Mouse (Mus musculus): Measurements from ENCODE around the gene Slc22a13. TPM values are rescaled to one million over a fixed set of nuclear protein-coding genes. Genes with fewer than 3 reads are reported as not detected.
A peak's percentile ranks its signal among the peaks of the same experiment; 100 is the strongest.

The Slc22a13 gene
- polyA plus RNA-seq, 2 experiments = 0.06 TPM; not detected in 1

DNA sequence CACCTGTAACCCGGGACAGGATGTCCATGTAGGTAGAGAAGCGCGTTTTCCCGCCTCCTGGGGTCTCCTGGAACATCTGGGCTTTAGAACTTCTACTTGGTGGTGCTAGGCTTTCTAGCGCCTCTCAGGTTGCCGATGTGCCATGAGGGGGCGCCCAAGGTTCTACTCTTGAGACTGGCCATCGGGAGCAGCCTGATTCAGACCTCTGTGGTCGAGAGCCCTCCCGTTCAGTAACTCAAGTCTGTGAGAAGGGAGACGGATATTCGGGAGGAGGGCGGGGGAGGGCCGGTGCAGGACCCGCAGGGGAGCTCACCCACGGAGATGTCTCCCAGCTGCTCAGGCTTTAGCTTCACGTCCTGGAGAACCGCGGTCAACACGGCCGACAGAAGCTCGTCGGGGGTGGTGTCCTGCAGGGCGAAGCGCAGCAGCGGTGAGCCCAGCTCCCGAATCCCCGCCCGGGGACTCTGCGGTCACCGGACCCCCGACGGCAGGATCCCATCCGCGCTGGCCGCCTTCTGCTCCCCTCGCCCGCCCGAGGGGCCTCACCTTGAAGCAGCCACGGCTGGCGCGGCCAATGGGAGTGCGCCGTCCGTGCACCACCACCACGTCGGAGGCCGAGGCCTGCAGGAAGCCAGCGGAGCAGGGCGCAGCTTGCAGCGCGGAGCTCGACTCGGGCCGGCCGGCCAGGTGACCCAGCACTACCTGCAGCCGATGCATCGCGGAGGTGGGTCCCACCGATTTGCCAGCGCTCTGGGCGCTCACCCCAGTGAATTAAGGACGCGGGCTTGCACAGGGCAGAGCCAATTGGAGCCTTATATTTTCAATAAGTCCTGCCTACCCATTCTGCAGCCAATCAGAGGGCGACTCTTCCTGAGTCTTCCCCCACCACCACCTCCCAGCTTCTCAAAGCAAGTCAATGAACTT lies 52.4 kb downstream of the Slc22a13 start, which contains the start of gene Acaa1b:
Acaa1b (minus strand) TSS at position 816 of the 924 bp plus-strand sequence.
- 5% methylated on average over 59 of the region's 65 CpGs for WGBS
- Histone ChIP-seq H3K4me3 (replicated peaks; ENCODE audit: low read length) (peak within 1 kb of the TSS; percentile 45), H3K9ac (ENCODE audit: low read depth, low read length, severe bottlenecking) (peak within 1 kb of the TSS; percentile 38; the same call in 1 of the 2 replicates), H3K4me2 (replicated peaks; ENCODE audit: low read depth, low read length, severe bottlenecking) (peak within 1 kb of the TSS; percentile 58), H3K27ac (replicated peaks; ENCODE audit: low read depth, low read length) (no peak within 1 kb of the TSS), H3K27me3 (ENCODE audit: control insufficient read depth, insufficient read depth, low read length) (no peaks in the 10 kb centered on the region; the same call in 1 of the 2 replicates), H3K36me3 (ENCODE audit: control insufficient read depth, insufficient read depth, low read length) (no peaks in the 10 kb centered on the region), H3K4me1 (ENCODE audit: control insufficient read depth, insufficient read depth, low read length) (no peaks in the 10 kb centered on the region; the same call in 1 of the 2 replicates), H3K9me3 (ENCODE audit: control insufficient read depth, low read length) (no peaks in the 10 kb centered on the region)
- ATAC-seq (ENCODE audit: low FRiP score, low read depth) = peak; percentile 87
- DNase-seq (ENCODE audit: low spot score) = peak; percentile 81
- TF ChIP-seq POLR2A (IDR thresholded peaks at IDR 0.05; ENCODE audit: borderline replicate concordance, extremely low read depth, insufficient read depth, insufficient read length) = no peak

GRCm38 (mm10) chr9:119155826-119156225 lies 53.1 kb downstream of the Slc22a13 start:
- H3K36me3 ChIP-seq (ENCODE audit: control insufficient read depth, insufficient read depth, low read length) = no peaks in the 10 kb centered on the region
- H3K27me3 ChIP-seq (ENCODE audit: control insufficient read depth, insufficient read depth, low read length) = no peaks in the 10 kb centered on the region; the same call in 1 of the 2 replicates
- H3K4me2 ChIP-seq (replicated peaks; ENCODE audit: low read depth, low read length, severe bottlenecking) = 0 out of 2 replicates have a peak overlapping the region, but pooled peaks have one; percentile 58
- ATAC-seq (ENCODE audit: low FRiP score, low read depth) (no peak), DNase-seq (ENCODE audit: low spot score) (no peak)
- H3K27ac ChIP-seq (replicated peaks; ENCODE audit: low read depth, low read length) = no peak overlapping the region
- TF ChIP-seq POLR2A (IDR thresholded peaks at IDR 0.05; ENCODE audit: borderline replicate concordance, extremely low read depth, insufficient read depth, insufficient read length) = no peak
- H3K4me1 ChIP-seq (ENCODE audit: control insufficient read depth, insufficient read depth, low read length) = no peaks in the 10 kb centered on the region; the same call in 1 of the 2 replicates
- H3K9ac ChIP-seq (ENCODE audit: low read depth, low read length, severe bottlenecking) = no peak overlapping the region
- WGBS = 51% methylated on average over 7 of the region's 7 CpGs
- H3K4me3 ChIP-seq (replicated peaks; ENCODE audit: low read length) = no peak overlapping the region
- H3K9me3 ChIP-seq (ENCODE audit: control insufficient read depth, low read length) = no peaks in the 10 kb centered on the region

DNA sequence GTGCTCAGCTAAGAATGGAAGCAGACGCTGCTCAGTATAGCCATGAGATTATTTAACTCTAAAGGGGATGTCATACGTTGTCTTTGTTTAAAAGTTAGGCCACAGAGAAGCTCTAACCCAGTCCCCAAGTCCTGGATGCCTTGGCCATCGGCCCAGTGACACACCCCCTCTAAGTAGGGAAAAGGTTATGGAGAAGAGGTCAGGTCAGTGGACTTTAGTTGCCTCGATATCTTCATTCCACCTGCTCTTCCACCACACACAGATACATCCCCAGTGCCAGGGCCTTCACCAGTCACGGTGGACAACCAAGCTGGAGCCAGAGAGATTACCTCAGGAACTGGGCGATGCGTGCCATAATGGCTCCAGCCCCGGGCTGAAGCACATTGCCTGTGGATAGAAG lies 53.5 kb downstream of the Slc22a13 start:
- 74% methylated on average over 8 of the region's 8 CpGs for WGBS
- no peaks in the 10 kb centered on the region; the same call in 1 of the 2 replicates for H3K27me3 ChIP-seq (ENCODE audit: control insufficient read depth, insufficient read depth, low read length)
- no peaks in the 10 kb centered on the region for H3K36me3 ChIP-seq (ENCODE audit: control insufficient read depth, insufficient read depth, low read length)
- H3K4me3 ChIP-seq (replicated peaks; ENCODE audit: low read length) = no peak overlapping the region
- H3K9me3 ChIP-seq (ENCODE audit: control insufficient read depth, low read length) = no peaks in the 10 kb centered on the region
- DNase-seq (ENCODE audit: low spot score) (no peak), ATAC-seq (ENCODE audit: low FRiP score, low read depth) (no peak)
- no peak overlapping the region for H3K9ac ChIP-seq (ENCODE audit: low read depth, low read length, severe bottlenecking)
- no peak for TF ChIP-seq POLR2A (IDR thresholded peaks at IDR 0.05; ENCODE audit: borderline replicate concordance, extremely low read depth, insufficient read depth, insufficient read length)
- H3K4me2 ChIP-seq (replicated peaks; ENCODE audit: low read depth, low read length, severe bottlenecking) = no peak overlapping the region
- H3K27ac ChIP-seq (replicated peaks; ENCODE audit: low read depth, low read length) = no peak overlapping the region
- no peaks in the 10 kb centered on the region; the same call in 1 of the 2 replicates for H3K4me1 ChIP-seq (ENCODE audit: control insufficient read depth, insufficient read depth, low read length)

DNA sequence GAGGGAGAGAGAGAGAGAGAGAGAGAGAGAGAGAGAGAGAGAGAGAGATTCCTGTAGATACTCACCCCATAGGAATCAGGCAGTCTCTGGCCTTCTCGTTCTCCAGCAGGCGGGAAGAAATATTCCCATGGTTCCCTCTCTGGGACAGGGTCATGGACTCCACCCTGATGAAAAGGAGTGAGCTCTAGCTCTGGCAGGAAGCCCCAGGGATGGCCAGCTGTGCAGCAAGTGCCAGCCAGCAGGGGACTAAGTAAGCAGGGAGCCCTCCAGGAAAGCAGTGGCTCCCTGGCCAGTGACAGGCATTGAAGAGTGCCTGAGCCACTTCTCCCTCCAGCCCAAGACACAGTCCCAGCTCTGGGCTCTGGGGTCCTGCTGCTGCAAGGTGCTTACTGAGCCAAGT lies 57.1 kb downstream of the Slc22a13 start:
- DNase-seq (ENCODE audit: low spot score) (no peak), ATAC-seq (ENCODE audit: low FRiP score, low read depth) (no peak)
- WGBS = 62% methylated on average over 2 of the region's 2 CpGs
- Histone ChIP-seq H3K9ac (ENCODE audit: low read depth, low read length, severe bottlenecking) (no peak overlapping the region), H3K36me3 (ENCODE audit: control insufficient read depth, insufficient read depth, low read length) (no peaks in the 10 kb centered on the region), H3K4me3 (replicated peaks; ENCODE audit: low read length) (no peak overlapping the region), H3K27ac (replicated peaks; ENCODE audit: low read depth, low read length) (no peak overlapping the region), H3K9me3 (ENCODE audit: control insufficient read depth, low read length) (no peaks in the 10 kb centered on the region), H3K4me2 (replicated peaks; ENCODE audit: low read depth, low read length, severe bottlenecking) (no peak overlapping the region), H3K27me3 (ENCODE audit: control insufficient read depth, insufficient read depth, low read length) (no peaks in the 10 kb centered on the region; the same call in 1 of the 2 replicates), H3K4me1 (ENCODE audit: control insufficient read depth, insufficient read depth, low read length) (no peaks in the 10 kb centered on the region; the same call in 1 of the 2 replicates)
- TF ChIP-seq POLR2A (IDR thresholded peaks at IDR 0.05; ENCODE audit: borderline replicate concordance, extremely low read depth, insufficient read depth, insufficient read length) = no peak

GRCm38 (mm10) chr9:119149601-119150000 lies 59.3 kb downstream of the Slc22a13 start:
- Histone ChIP-seq H3K9me3 (ENCODE audit: control insufficient read depth, low read length) (no peaks in the 10 kb centered on the region), H3K4me3 (replicated peaks; ENCODE audit: low read length) (no peak overlapping the region), H3K4me1 (ENCODE audit: control insufficient read depth, insufficient read depth, low read length) (no peaks in the 10 kb centered on the region), H3K27ac (replicated peaks; ENCODE audit: low read depth, low read length) (no peak overlapping the region), H3K9ac (ENCODE audit: low read depth, low read length, severe bottlenecking) (no peak overlapping the region), H3K27me3 (ENCODE audit: control insufficient read depth, insufficient read depth, low read length) (no peaks in the 10 kb centered on the region), H3K4me2 (replicated peaks; ENCODE audit: low read depth, low read length, severe bottlenecking) (no peak overlapping the region), H3K36me3 (ENCODE audit: control insufficient read depth, insufficient read depth, low read length) (no peaks in the 10 kb centered on the region)
- DNase-seq (ENCODE audit: low spot score) = peak; percentile 72
- WGBS = 16% methylated on average over 5 of the region's 5 CpGs
- no peak for TF ChIP-seq POLR2A (IDR thresholded peaks at IDR 0.05; ENCODE audit: borderline replicate concordance, extremely low read depth, insufficient read depth, insufficient read length)
- ATAC-seq (ENCODE audit: low FRiP score, low read depth) = no peak
